Mouse (Mus musculus) intestine, embryonic 16.5 days (tissue): ENCODE results near the gene Cux1. TPM values are rescaled to one million over a fixed set of nuclear protein-coding genes. Genes with fewer than 3 reads are reported as not detected.
A peak's percentile ranks its signal among the peaks of the same experiment; 100 is the strongest.

ENCODE experiments used
- ATAC-seq: fragments of 200-750 bp; cut with Nextera tagmentation; 2 replicates; pipeline ENCODE4 v1.8.0; 2017; ENCODE audit warnings: moderate TSS enrichment, moderate library complexity
- H3K27ac ChIP-seq: fragments of 300-500 bp; sonication (generic); 2 replicates; pipeline ENCODE4 v1.5.1; 2014; ENCODE audit warnings: mild to moderate bottlenecking, low read length
- H3K27me3 ChIP-seq: fragments of 300-500 bp; sonication (generic); replicated peaks from 2 replicates; pipeline ENCODE4 v1.6.1; 2014; ENCODE audit warnings: low read length, control low read depth, mixed read lengths; ENCODE audit not compliant: control insufficient read depth, insufficient read depth
- H3K36me3 ChIP-seq: fragments of 300-500 bp; sonication (generic); 2 replicates; pipeline ENCODE4 v1.6.1; 2014; ENCODE audit warnings: low read length, control low read depth; ENCODE audit not compliant: control insufficient read depth, insufficient read depth
- H3K4me1 ChIP-seq: fragments of 300-500 bp; sonication (generic); 2 replicates; pipeline ENCODE4 v1.6.1; 2014; ENCODE audit warnings: low read length, control low read depth, mixed read lengths; ENCODE audit not compliant: control insufficient read depth, insufficient read depth
- H3K4me2 ChIP-seq: fragments of 300-500 bp; sonication (generic); 2 replicates; pipeline ENCODE4 v1.6.1; 2014; ENCODE audit warnings: low read depth, low read length, control low read depth
- H3K4me3 ChIP-seq: fragments of 300-500 bp; sonication (generic); 2 replicates; pipeline ENCODE4 v1.5.1; 2014; ENCODE audit warnings: mild to moderate bottlenecking, low read length
- H3K9ac ChIP-seq: fragments of 300-500 bp; sonication (generic); 2 replicates; pipeline ENCODE4 v1.6.1; 2014; ENCODE audit warnings: low read depth, low read length
- H3K9me3 ChIP-seq: fragments of 300-500 bp; sonication (generic); 2 replicates; pipeline ENCODE4 v1.6.1; 2016; ENCODE audit warnings: low read length, control low read depth; ENCODE audit not compliant: control insufficient read depth
- WGBS: fragments of 180-500 bp; shearing (Covaris S2); extraction: QIAGEN DNeasy Blood & Tissue Kit; methylation state at CpG from one replicate; pipeline ENCODE4 v1.1.7; 2014; 5-methylcytosine and 5-hydroxymethylcytosine counted together
- polyA plus RNA-seq: library from polyadenylated mRNA; unstranded; fragments of >200 nt; fragmentation: Nextera tagmentation; extraction: Ambion mirVana; gene quantifications from 2 replicates; pipeline ENCODE4 v1.2.1, GENCODE M21; 2015

Cux1 gene
- polyA plus RNA-seq, 1 experiment from 2014 or later: 62.5 TPM

DNA sequence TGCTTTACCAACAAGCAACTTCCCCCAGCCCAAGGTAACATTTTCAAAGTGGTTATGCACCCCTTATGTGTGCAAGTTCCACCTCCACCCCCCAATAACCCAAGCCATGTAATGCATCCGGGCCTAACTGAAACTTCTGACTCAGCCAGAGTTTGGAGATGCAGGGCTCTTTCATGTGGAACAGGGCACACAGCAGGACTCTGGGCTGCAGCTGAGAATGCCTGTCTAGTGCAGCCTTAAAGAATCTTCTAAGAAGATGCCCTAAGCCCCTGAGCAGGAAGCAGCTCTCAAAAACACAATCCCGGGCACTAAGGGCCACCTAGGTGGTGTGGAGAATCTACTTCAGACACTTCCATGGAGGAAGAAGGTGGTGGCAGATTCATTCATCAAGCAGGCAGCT is 16.6 kb downstream of the Cux1 start:
- Histone ChIP-seq H3K4me2 (no peak overlapping the region), H3K27ac (no peak overlapping the region), H3K4me3 (no peak overlapping the region), H3K36me3 (no peaks in the 10 kb centered on the region), H3K4me1 (peaks cover 32% of the 10 kb centered on the region), H3K27me3 (no peaks in the 10 kb centered on the region), H3K9me3 (no peaks in the 10 kb centered on the region), H3K9ac (no peak overlapping the region)
- no peak for ATAC-seq
- WGBS: 28% methylated on average over 2 of the region's 2 CpGs

- Histone ChIP-seq H3K4me3 (no peak overlapping the region), H3K36me3 (no peaks in the 10 kb centered on the region), H3K9me3 (no peaks in the 10 kb centered on the region), H3K4me2 (no peak overlapping the region), H3K27me3 (no peaks in the 10 kb centered on the region), H3K27ac (no peak overlapping the region), H3K9ac (no peak overlapping the region), H3K4me1 (peaks cover 19% of the 10 kb centered on the region)
- no peak for ATAC-seq
- 72% methylated on average over 2 of the region's 2 CpGs for WGBS
Measured at GRCm38 (mm10) chr5:136548776-136549175, 18.5 kb downstream of the Cux1 start.

- 89% methylated on average over 4 of the region's 4 CpGs for WGBS
- Histone ChIP-seq H3K27ac (no peak overlapping the region), H3K9me3 (no peaks in the 10 kb centered on the region), H3K36me3 (no peaks in the 10 kb centered on the region), H3K9ac (no peak overlapping the region), H3K4me1 (peaks cover 11% of the 10 kb centered on the region), H3K27me3 (no peaks in the 10 kb centered on the region), H3K4me3 (no peak overlapping the region), H3K4me2 (no peak overlapping the region)
- ATAC-seq: no peak
Measured at GRCm38 (mm10) chr5:136545061-136545460, 22.2 kb downstream of the Cux1 start.

DNA sequence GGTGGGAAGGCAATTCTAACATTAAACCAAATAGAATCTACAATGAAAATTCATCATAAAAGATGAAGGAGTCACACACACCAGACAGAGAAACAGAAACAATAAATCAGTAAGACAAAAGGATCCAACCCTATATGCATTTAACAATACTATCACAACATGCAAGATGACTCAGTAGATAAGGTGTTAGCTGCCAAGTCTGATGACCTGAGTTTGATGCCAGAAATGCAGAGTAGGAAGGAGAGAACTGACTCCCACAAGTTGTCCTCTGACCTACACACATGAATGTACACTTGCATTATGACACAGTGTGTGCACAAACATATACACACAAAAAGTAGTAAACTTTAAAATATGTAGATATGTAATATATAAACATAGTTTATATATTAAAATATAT is 24.1 kb downstream of the Cux1 start:
- Histone ChIP-seq H3K27ac (no peak overlapping the region), H3K9ac (no peak overlapping the region), H3K36me3 (no peaks in the 10 kb centered on the region), H3K4me2 (no peak overlapping the region), H3K9me3 (no peaks in the 10 kb centered on the region), H3K4me1 (peaks cover 13% of the 10 kb centered on the region; the same call in 1 of the 2 replicates), H3K27me3 (no peaks in the 10 kb centered on the region), H3K4me3 (no peak overlapping the region)
- ATAC-seq: no peak

- no peak overlapping the region for H3K27ac ChIP-seq
- H3K4me2 ChIP-seq: no peak overlapping the region
- no peaks in the 10 kb centered on the region for H3K27me3 ChIP-seq
- H3K36me3 ChIP-seq: no peaks in the 10 kb centered on the region
- H3K4me3 ChIP-seq: no peak overlapping the region
- ATAC-seq: no peak
- H3K9me3 ChIP-seq: no peaks in the 10 kb centered on the region
- peaks cover 22% of the 10 kb centered on the region; the same call in 1 of the 2 replicates for H3K4me1 ChIP-seq
- H3K9ac ChIP-seq: no peak overlapping the region
Measured at GRCm38 (mm10) chr5:136540952-136541351, 26.3 kb downstream of the Cux1 start.

DNA sequence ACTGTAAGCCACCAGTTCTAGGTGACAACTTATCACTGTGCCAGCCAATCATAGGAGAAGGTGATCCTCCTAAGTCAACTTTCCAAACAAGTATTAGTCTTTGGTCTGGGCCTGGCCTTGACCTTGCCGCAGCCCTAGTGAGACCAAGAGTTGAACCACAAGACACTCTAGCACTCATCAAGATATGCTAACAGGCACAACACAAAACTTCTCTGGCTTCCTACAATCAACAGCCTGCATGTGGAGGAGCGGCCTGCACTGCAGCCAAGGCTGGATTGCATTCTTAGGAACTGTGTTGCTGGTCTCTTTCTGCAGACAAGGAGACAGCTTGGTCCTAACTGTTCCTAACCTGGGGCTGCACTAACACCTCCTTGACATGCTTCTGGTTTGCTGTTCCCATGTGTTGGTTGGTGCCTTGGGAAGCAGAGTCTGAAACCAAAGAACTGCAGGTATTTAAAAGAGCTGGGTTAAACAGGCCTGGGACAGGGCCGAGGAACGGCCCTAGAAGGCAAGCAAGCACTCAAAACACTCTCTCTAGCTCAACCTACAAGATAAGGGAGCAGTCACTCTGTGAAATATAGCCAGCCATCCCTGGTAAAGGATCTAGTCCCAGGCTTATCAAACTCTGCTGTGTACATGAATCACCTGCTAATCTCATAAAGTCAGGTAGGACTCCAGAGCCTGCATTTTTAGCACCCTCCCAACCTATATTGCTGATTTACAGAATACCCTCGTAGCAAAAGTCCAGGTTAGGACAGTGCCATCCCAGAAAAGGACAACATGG is 27.0 kb downstream of the Cux1 start:
- Histone ChIP-seq H3K4me1 (peaks cover 26% of the 10 kb centered on the region), H3K9me3 (no peaks in the 10 kb centered on the region), H3K4me2 (no peak overlapping the region), H3K4me3 (no peak overlapping the region), H3K9ac (no peak overlapping the region), H3K27me3 (no peaks in the 10 kb centered on the region), H3K36me3 (no peaks in the 10 kb centered on the region), H3K27ac (no peak overlapping the region)
- WGBS: 64% methylated on average over 5 of the region's 5 CpGs
- ATAC-seq: no peak; the same call in 1 of the 2 replicates

GRCm38 (mm10) chr5:136536753-136537152 is 30.5 kb downstream of the Cux1 start:
- Histone ChIP-seq H3K9me3 (no peaks in the 10 kb centered on the region), H3K4me2 (no peak overlapping the region), H3K4me3 (no peak overlapping the region; the same call in 1 of the 2 replicates), H3K27me3 (no peaks in the 10 kb centered on the region), H3K4me1 (peaks cover 48% of the 10 kb centered on the region), H3K9ac (no peak overlapping the region), H3K27ac (peak overlapping the region; percentile 65), H3K36me3 (no peaks in the 10 kb centered on the region)
- WGBS: 74% methylated on average over 4 of the region's 4 CpGs
- ATAC-seq: no peak

- H3K4me3 ChIP-seq: no peak overlapping the region; the same call in 1 of the 2 replicates
- H3K4me2 ChIP-seq: no peak overlapping the region
- H3K27ac ChIP-seq: peak overlapping the region; percentile 65
- H3K9ac ChIP-seq: no peak overlapping the region
- H3K4me1 ChIP-seq: peaks cover 53% of the 10 kb centered on the region
- ATAC-seq: peak; percentile 77
- H3K27me3 ChIP-seq: no peaks in the 10 kb centered on the region
- no peaks in the 10 kb centered on the region for H3K9me3 ChIP-seq
- H3K36me3 ChIP-seq: no peaks in the 10 kb centered on the region
- WGBS: 52% methylated on average over 5 of the region's 5 CpGs
Measured at GRCm38 (mm10) chr5:136535976-136536725, 31.1 kb downstream of the Cux1 start.

DNA sequence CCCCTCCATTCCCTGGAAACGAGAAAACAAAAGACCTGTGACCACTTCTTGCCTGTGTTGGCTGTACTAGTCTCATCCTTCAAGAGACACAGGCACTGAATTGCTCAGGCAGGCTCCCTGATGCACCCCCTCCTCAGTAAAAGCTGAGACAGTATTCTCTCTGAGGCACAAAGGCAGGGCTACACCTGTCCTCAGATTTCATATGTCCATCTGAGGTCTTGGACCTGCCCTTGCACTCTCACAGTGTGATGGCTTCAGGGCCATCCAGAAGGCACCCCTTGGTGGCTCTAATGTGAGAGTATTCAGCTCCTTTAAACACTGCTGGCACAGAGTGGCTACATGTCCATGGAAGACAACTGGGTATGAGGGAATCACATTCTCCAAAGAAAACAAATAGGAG is 32.1 kb downstream of the Cux1 start:
- H3K4me3 ChIP-seq: no peak overlapping the region
- ATAC-seq: no peak
- no peak overlapping the region for H3K27ac ChIP-seq
- no peak overlapping the region for H3K4me2 ChIP-seq
- H3K9ac ChIP-seq: no peak overlapping the region
- 15% methylated on average over 1 of the region's 1 CpGs for WGBS
- peaks cover 47% of the 10 kb centered on the region for H3K4me1 ChIP-seq
- H3K27me3 ChIP-seq: no peaks in the 10 kb centered on the region
- no peaks in the 10 kb centered on the region for H3K36me3 ChIP-seq
- no peaks in the 10 kb centered on the region for H3K9me3 ChIP-seq
